Mouse (Mus musculus) testis, adult 2 months (tissue): ENCODE measurements at regions not wholly inside any gene's neighbourhood (a gene's known extent, or its start where the extent isn't known, plus 50 kb on each side); places are given as distances from the start of the nearest gene placed in this dataset.

Experiments used
- H3K27ac ChIP-seq: fragments of 200-500 bp; 2 replicates; pipeline ENCODE4 v1.5.1; 2012; ENCODE audit warnings: low read depth, low read length; ENCODE audit not compliant: control insufficient read depth, insufficient read depth
- H3K27me3 ChIP-seq: fragments of 200-500 bp; 2 replicates; pipeline ENCODE4 v1.6.1; 2012; ENCODE audit warnings: mild to moderate bottlenecking, low read length, moderate library complexity; ENCODE audit not compliant: control insufficient read depth, insufficient read depth
- H3K36me3 ChIP-seq: fragments of 200-500 bp; 2 replicates; pipeline ENCODE4 v1.6.1; 2012; ENCODE audit warnings: mild to moderate bottlenecking, low read length; ENCODE audit not compliant: control insufficient read depth, insufficient read depth
- H3K4me1 ChIP-seq: fragments of 200-500 bp; 2 replicates; pipeline ENCODE4 v1.6.1; 2012; ENCODE audit warnings: low read length; ENCODE audit not compliant: control insufficient read depth, insufficient read depth
- H3K4me3 ChIP-seq: fragments of 200-500 bp; 2 replicates; pipeline ENCODE4 v1.5.1; 2012; ENCODE audit warnings: low read depth, mild to moderate bottlenecking, low read length, moderate library complexity, mixed read lengths; ENCODE audit not compliant: control insufficient read depth
- CTCF ChIP-seq: fragments of 200-500 bp; IDR thresholded peaks from 2 replicates; pipeline ENCODE4 v1.5.1; 2012; ENCODE audit warnings: low read depth, mild to moderate bottlenecking, inconsistent platforms, low read length, moderate library complexity; ENCODE audit not compliant: control insufficient read depth, insufficient read depth, insufficient replicate concordance
- POLR2A ChIP-seq: fragments of 200-500 bp; IDR thresholded peaks from 2 replicates; pipeline ENCODE4 v1.6.1; 2012; ENCODE audit warnings: low read depth, mild to moderate bottlenecking, inconsistent platforms, low read length, moderate library complexity; ENCODE audit not compliant: control insufficient read depth

GRCm38 (mm10) chr1:96385916-96386315, 486.1 kb downstream of the Slco4c1 start:
- no peak overlapping the region for H3K4me3 ChIP-seq
- no peaks in the 10 kb centered on the region for H3K27me3 ChIP-seq
- no peaks in the 10 kb centered on the region for H3K4me1 ChIP-seq
- TF ChIP-seq CTCF = no peak
- no peak for TF ChIP-seq POLR2A
- no peaks in the 10 kb centered on the region for H3K36me3 ChIP-seq
- H3K27ac ChIP-seq = no peak overlapping the region

- Histone ChIP-seq H3K27ac (no peak overlapping the region), H3K4me3 (no peak overlapping the region)
- TF ChIP-seq POLR2A (no peak), CTCF (no peak)
Measured at GRCm38 (mm10) chr1:96362713-96363441, 509.1 kb downstream of the Slco4c1 start.

GRCm38 (mm10) chr1:96347231-96347630, 524.7 kb downstream of the Slco4c1 start:
- TF ChIP-seq CTCF (no peak), POLR2A (no peak)
- Histone ChIP-seq H3K4me1 (no peaks in the 10 kb centered on the region), H3K27me3 (no peaks in the 10 kb centered on the region), H3K27ac (no peak overlapping the region), H3K4me3 (no peak overlapping the region), H3K36me3 (no peaks in the 10 kb centered on the region)

More at GRCm38 (mm10) chr1:96362713-96363441, 509.1 kb downstream of the Slco4c1 start:
- Histone ChIP-seq H3K4me1 (no peaks in the 10 kb centered on the region), H3K36me3 (no peaks in the 10 kb centered on the region), H3K27me3 (no peaks in the 10 kb centered on the region)

GRCm38 (mm10) chr1:96346465-96347002, 525.4 kb downstream of the Slco4c1 start:
- Histone ChIP-seq H3K4me3 (no peak overlapping the region), H3K27ac (no peak overlapping the region), H3K27me3 (no peaks in the 10 kb centered on the region), H3K4me1 (no peaks in the 10 kb centered on the region), H3K36me3 (no peaks in the 10 kb centered on the region)
- TF ChIP-seq CTCF (no peak), POLR2A (no peak)

GRCm38 (mm10) chr1:96315721-96316120, 556.2 kb downstream of the Slco4c1 start:
- no peaks in the 10 kb centered on the region for H3K4me1 ChIP-seq
- no peak overlapping the region for H3K4me3 ChIP-seq
- no peak overlapping the region for H3K27ac ChIP-seq
- no peak for TF ChIP-seq CTCF
- no peak for TF ChIP-seq POLR2A
- no peaks in the 10 kb centered on the region for H3K36me3 ChIP-seq
- no peaks in the 10 kb centered on the region for H3K27me3 ChIP-seq

GRCm38 (mm10) chr1:96301238-96301637, 570.7 kb downstream of the Slco4c1 start:
- Histone ChIP-seq H3K36me3 (no peaks in the 10 kb centered on the region), H3K27ac (no peak overlapping the region), H3K4me3 (no peak overlapping the region), H3K27me3 (no peaks in the 10 kb centered on the region), H3K4me1 (no peaks in the 10 kb centered on the region)
- TF ChIP-seq CTCF = no peak

GRCm38 (mm10) chr1:96278046-96278576, 593.9 kb downstream of the Slco4c1 start:
- no peak overlapping the region for H3K4me3 ChIP-seq
- no peaks in the 10 kb centered on the region for H3K36me3 ChIP-seq
- H3K27me3 ChIP-seq = no peaks in the 10 kb centered on the region
- TF ChIP-seq POLR2A (no peak), CTCF (no peak)
- no peak overlapping the region for H3K27ac ChIP-seq
- H3K4me1 ChIP-seq = no peaks in the 10 kb centered on the region

GRCm38 (mm10) chr1:96276646-96277045, 595.3 kb downstream of the Slco4c1 start:
- no peaks in the 10 kb centered on the region for H3K36me3 ChIP-seq
- no peak for TF ChIP-seq CTCF
- no peak for TF ChIP-seq POLR2A
- H3K27me3 ChIP-seq = no peaks in the 10 kb centered on the region
- H3K4me3 ChIP-seq = no peak overlapping the region
- no peaks in the 10 kb centered on the region for H3K4me1 ChIP-seq
- H3K27ac ChIP-seq = no peak overlapping the region
